Comparison of ENCODE assay signal across 14 mouse cellular contexts in the genomic region with DNA sequence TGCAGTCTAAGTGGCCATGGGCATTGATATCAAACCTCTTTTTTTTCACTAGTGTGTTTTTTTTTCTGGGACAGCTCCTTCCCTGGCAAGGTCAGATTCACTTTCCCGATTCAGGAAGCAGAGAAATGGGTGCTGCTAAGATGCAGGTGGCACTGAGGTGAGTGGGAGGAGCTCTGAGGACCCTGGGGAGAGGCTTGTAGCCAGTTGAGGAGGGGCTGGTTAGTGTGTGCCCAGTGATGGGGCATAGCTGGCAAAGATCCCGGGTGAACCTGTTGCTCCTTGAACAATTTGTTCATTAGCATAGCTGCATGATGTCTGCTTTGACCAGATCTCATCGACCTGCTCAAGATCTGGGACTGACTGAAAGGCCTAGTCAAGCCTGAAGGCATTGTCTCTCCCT. TPM values are rescaled to one million over a fixed set of nuclear protein-coding genes. Genes with fewer than 3 reads are reported as not detected.
DNase-seq lines count a peak whose midpoint lies in the region; ATAC-seq and TF ChIP-seq lines count a peak whose summit lies in the region.
"Had no signal": no experiment of that assay in that cellular context is flagged by ENCODE, and none has a peak within 500 bp of the region (broad histone marks: within the 10 kb centered on the region; RNA-seq: fewer than 3 reads in every experiment).

No protein-coding gene starts in this region.

- H3K4me2 ChIP-seq in kidney, embryonic 16.5 days (replicated peaks; ENCODE audit: low read depth, low read length): no peak overlapping the region

- peaks cover 12% of the 10 kb centered on the region for H3K36me3 ChIP-seq in kidney, embryonic 16.5 days (ENCODE audit: insufficient read depth, low read length)

- peaks cover 8% of the 10 kb centered on the region for H3K4me1 ChIP-seq in kidney, embryonic 16.5 days (ENCODE audit: insufficient read depth, low read length)
- peaks cover 7% of the 10 kb centered on the region for H3K4me1 ChIP-seq in bone marrow, adult 2 months (ENCODE audit: control insufficient read depth, insufficient read depth, low read length)

- no peak for TF ChIP-seq CTCF in bone marrow, adult 2 months (IDR thresholded peaks at IDR 0.05; ENCODE audit: control insufficient read depth, insufficient read depth, low read length)

- no peak for TF ChIP-seq POLR2A in bone marrow, adult 2 months (IDR thresholded peaks at IDR 0.05; ENCODE audit: borderline replicate concordance, control insufficient read depth, low read depth, low read length)

- H3K4me3 ChIP-seq in kidney, embryonic 16.5 days (ENCODE audit: low read length): no peak overlapping the region
- H3K4me3 ChIP-seq in bone marrow, adult 2 months (replicated peaks; ENCODE audit: control insufficient read depth, low read depth, low read length): no peak overlapping the region
- H3K4me3 ChIP-seq: hindbrain, embryonic 10.5 days had no signal

- no peak for ATAC-seq in kidney, embryonic 16.5 days (ENCODE audit: low FRiP score, low TSS enrichment)
- ATAC-seq: midbrain, embryonic 16.5 days had no signal

- WGBS in kidney, embryonic 16.5 days: 50% methylated on average over 3 of the region's 3 CpGs
- 30% methylated on average over 3 of the region's 3 CpGs for WGBS in bone marrow, adult 2 months

- H3K27me3 ChIP-seq in kidney, embryonic 16.5 days (ENCODE audit: insufficient read depth, low read length): no peaks in the 10 kb centered on the region

- no peak overlapping the region for H3K9ac ChIP-seq in kidney, embryonic 16.5 days (replicated peaks; ENCODE audit: low read length)

- no peaks in the 10 kb centered on the region for H3K9me3 ChIP-seq in kidney, embryonic 16.5 days (ENCODE audit: low read length)
- H3K9me3 ChIP-seq: hindbrain, embryonic 10.5 days had no signal

- DNase-seq in kidney, adult 18-20 months: peak; percentile 53
- peak; percentile 34 for DNase-seq in CD4-positive helper T cell, adult 2 months (ENCODE audit: low read depth, low spot score)
- peak; percentile 73 to 77 for DNase-seq in spleen, postnatal 36 days (ENCODE audit: low spot score in 2 of 2)
- DNase-seq in adipocyte (ENCODE audit: low spot score): no peak
- no peak for DNase-seq in adrenal gland, postnatal 10 days
- DNase-seq in cerebellum, adult 9-11 months: no peak

- H3K27ac ChIP-seq in kidney, embryonic 16.5 days (ENCODE audit: low read length): no peak overlapping the region
- H3K27ac ChIP-seq in bone marrow, adult 2 months (ENCODE audit: control insufficient read depth, insufficient read depth, low read depth, low read length, poor library complexity): peak overlapping the region; percentile 81
- H3K27ac ChIP-seq: hindbrain, embryonic 10.5 days had no signal

RNA-seq across cellular contexts. Expression of a gene that starts 3.6 kb away (rescaled TPM):
- 5.7 and 6.7 TPM in 2 replicates for polyA plus RNA-seq in kidney, embryonic 16.5 days (2015; fragmentation: Nextera tagmentation; extraction: Ambion mirVana)
- 8.5 and 17.8 TPM in 2 replicates for polyA plus RNA-seq in bone marrow, adult 2 months (2011; ENCODE audit: insufficient read depth, insufficient read length, low replicate concordance, missing spikeins)
- total RNA-seq in adrenal gland, postnatal 10 days (2021): 10 to 100 TPM; 39.1 to 47.7 TPM

RNA-seq across cellular contexts. Expression of a gene that starts 43.4 kb away (rescaled TPM):
- polyA plus RNA-seq in kidney, embryonic 16.5 days (2015; fragmentation: Nextera tagmentation; extraction: Ambion mirVana): 19.8 and 21.2 TPM in 2 replicates
- polyA plus RNA-seq in bone marrow, adult 2 months (2011; ENCODE audit: insufficient read depth, insufficient read length, low replicate concordance, missing spikeins): 4.0 and 6.0 TPM in 2 replicates
- total RNA-seq in adrenal gland, postnatal 10 days (2021): 10 to 100 TPM; 13.1 to 16.2 TPM

RNA-seq across cellular contexts. Expression of a gene that starts 49.3 kb away (rescaled TPM):
- polyA plus RNA-seq in kidney, embryonic 16.5 days (2015; fragmentation: Nextera tagmentation; extraction: Ambion mirVana): not detected in 2 replicates
- polyA plus RNA-seq in bone marrow, adult 2 months (2011; ENCODE audit: insufficient read depth, insufficient read length, low replicate concordance, missing spikeins): not detected in 2 replicates
- not detected for total RNA-seq in adrenal gland, postnatal 10 days (2021)
- total RNA-seq: left cerebral cortex, postnatal 10 days had no signal
- polyA plus RNA-seq: embryonic facial prominence, embryonic 11.5 days; frontal cortex, adult 2 months; hindbrain, embryonic 10.5 days; lung, embryonic 16.5 days had no signal

Comparison
In these comparisons a context has a peak if more than half of its experiments do, and no peak if none do; other contexts are left out.
1. DNase-seq: peak in kidney, adult 18-20 months (single experiment), CD4-positive helper T cell, adult 2 months (single experiment) and spleen, postnatal 36 days (2 of 2); none in adipocyte (single experiment), adrenal gland, postnatal 10 days (single experiment) and cerebellum, adult 9-11 months (single experiment).